Mouse (Mus musculus) stomach, postnatal 0 days (tissue): Measurements from ENCODE around the gene Map2k5. TPM values are rescaled to one million over a fixed set of nuclear protein-coding genes. Genes with fewer than 3 reads are reported as not detected.

Experiments
- ATAC-seq: fragments of 200-750 bp; cut with Nextera tagmentation; 2 replicates; pipeline ENCODE4 v1.8.0; 2017; ENCODE audit not compliant: low FRiP score, low TSS enrichment
- DNase-seq: peaks from one replicate; pipeline ENCODE4 v3.0.0-alpha.2; 2016; ENCODE audit warnings: low spot score
- H3K27ac ChIP-seq: fragments of 300-500 bp; sonication (generic); replicated peaks from 2 replicates; pipeline ENCODE4 v1.5.1; 2014; ENCODE audit warnings: mild to moderate bottlenecking, control low read depth
- H3K27me3 ChIP-seq: fragments of 300-500 bp; sonication (generic); 2 replicates; pipeline ENCODE4 v1.6.1; 2014; ENCODE audit warnings: low read length; ENCODE audit not compliant: control insufficient read depth, insufficient read depth
- H3K36me3 ChIP-seq: fragments of 300-500 bp; sonication (generic); 2 replicates; pipeline ENCODE4 v1.6.1; 2014; ENCODE audit warnings: low read length, mixed read lengths; ENCODE audit not compliant: control insufficient read depth, insufficient read depth
- H3K4me1 ChIP-seq: fragments of 300-500 bp; sonication (generic); replicated peaks from 2 replicates; pipeline ENCODE4 v1.6.1; 2014; ENCODE audit warnings: antibody characterized with exemption; ENCODE audit not compliant: control insufficient read depth, insufficient read depth
- H3K4me2 ChIP-seq: fragments of 300-500 bp; sonication (generic); replicated peaks from 2 replicates; pipeline ENCODE4 v1.6.1; 2014; ENCODE audit warnings: low read depth, mild to moderate bottlenecking, control low read depth, moderate library complexity
- H3K4me3 ChIP-seq: fragments of 300-500 bp; sonication (generic); 2 replicates; pipeline ENCODE4 v1.5.1; 2014; ENCODE audit warnings: low read depth, low read length, control low read depth
- H3K9ac ChIP-seq: fragments of 300-500 bp; sonication (generic); 2 replicates; pipeline ENCODE4 v1.6.1; 2014; ENCODE audit warnings: mild to moderate bottlenecking, low read length, control low read depth, mixed read lengths
- H3K9me3 ChIP-seq: fragments of 300-500 bp; sonication (generic); 2 replicates; pipeline ENCODE4 v1.6.1; 2016; ENCODE audit warnings: low read length; ENCODE audit not compliant: control insufficient read depth
- CTCF ChIP-seq: IDR thresholded peaks from 2 replicates; pipeline ENCODE4 v1.5.1; 2016; ENCODE audit warnings: antibody characterized with exemption, low read depth, mild to moderate bottlenecking, moderate library complexity
- EP300 ChIP-seq: optimal IDR thresholded peaks from 2 replicates; pipeline ENCODE3; 2016; ENCODE audit warnings: antibody characterized with exemption
- WGBS: fragments of 180-500 bp; shearing (Covaris S2); extraction: QIAGEN DNeasy Blood & Tissue Kit; methylation state at CpG from one replicate; pipeline ENCODE4 v1.1.7; 2014; 5-methylcytosine and 5-hydroxymethylcytosine counted together
- polyA plus RNA-seq: library from polyadenylated mRNA; unstranded; fragments of >200 nt; fragmentation: Nextera tagmentation; extraction: Ambion mirVana; gene quantifications from 2 replicates; pipeline ENCODE4 v1.2.1, GENCODE M21; 2015

The Map2k5 gene
- polyA plus RNA-seq, 1 experiment from 2014 or later, result 14.9 TPM

DNA sequence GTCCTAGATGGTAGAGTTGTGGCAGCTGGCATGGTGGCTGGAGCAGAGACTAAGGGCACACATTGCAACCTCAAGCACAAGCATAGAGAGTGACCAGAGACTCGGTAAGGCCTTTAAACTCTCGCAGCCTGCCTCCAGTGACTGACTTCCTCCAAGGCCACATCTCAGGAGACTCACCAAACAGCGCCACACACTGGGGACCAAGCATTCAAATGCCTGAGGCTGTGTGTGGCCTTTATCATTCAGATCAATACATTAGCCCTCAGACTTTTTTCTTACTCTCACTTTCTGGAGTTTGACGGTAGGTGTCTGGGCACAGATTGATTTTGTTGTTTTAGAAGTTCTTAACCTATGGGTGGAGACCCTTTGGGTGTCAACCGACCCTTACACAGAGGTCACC is 259.3 kb downstream of the Map2k5 start:
- no peaks in the 10 kb centered on the region for H3K4me1 ChIP-seq
- TF ChIP-seq CTCF, result 0 out of 2 replicates have a peak, but pooled peaks have one; percentile 17
- TF ChIP-seq EP300, result no peak
- no peak overlapping the region for H3K27ac ChIP-seq
- H3K9me3 ChIP-seq, result no peaks in the 10 kb centered on the region
- H3K36me3 ChIP-seq, result no peaks in the 10 kb centered on the region
- 68% methylated on average over 5 of the region's 5 CpGs for WGBS
- no peak for DNase-seq
- no peaks in the 10 kb centered on the region for H3K27me3 ChIP-seq
- ATAC-seq, result no peak
- H3K9ac ChIP-seq, result no peak overlapping the region
- H3K4me2 ChIP-seq, result no peak overlapping the region
- no peak overlapping the region for H3K4me3 ChIP-seq

Other genes starting within 250 kb of the Map2k5 start
- not detected in 2 replicates for gene Skor1, start 228.9 kb downstream of the Map2k5 start, polyA plus RNA-seq
- gene 2300009A05Rik, start 21.3 kb upstream of the Map2k5 start, polyA plus RNA-seq, result 55.2 and 60.1 TPM in 2 replicates
- gene Iqch, start 224.6 kb upstream of the Map2k5 start, polyA plus RNA-seq, result 0.06 TPM in 1 of 2 replicates, not detected in the other
- 26.8 and 27.6 TPM in 2 replicates for gene Aagab, start 224.8 kb upstream of the Map2k5 start, polyA plus RNA-seq